In genomic region chr1:154982836-154983235, GRCm38 (mm10) we compare ENCODE assay signal across 16 mouse cellular contexts.
DNase-seq lines count a peak whose midpoint lies in the region; ATAC-seq and TF ChIP-seq lines count a peak whose summit lies in the region.
"Had no signal": no experiment of that assay in that cellular context is flagged by ENCODE, and none has a peak within 500 bp of the region (broad histone marks: within the 10 kb centered on the region; RNA-seq: fewer than 3 reads in every experiment).

No protein-coding gene starts in this region.

- no peak overlapping the region for H3K9ac ChIP-seq in midbrain, embryonic 11.5 days (ENCODE audit: low read length)
- H3K9ac ChIP-seq: hindbrain, embryonic 12.5 days; midbrain, embryonic 13.5 days had no signal

- intact Hi-C loops in left cerebral cortex, postnatal 4 days (cut with DNase I): no loop called here

- H3K4me3 ChIP-seq in cerebellum, adult 2 months (replicated peaks; ENCODE audit: insufficient read depth, low read depth, low read length): no peak overlapping the region
- H3K4me3 ChIP-seq in midbrain, embryonic 11.5 days (ENCODE audit: low read depth, low read length): no peak overlapping the region
- H3K4me3 ChIP-seq: hindbrain, embryonic 12.5 days; midbrain, embryonic 13.5 days had no signal

- no peaks in the 10 kb centered on the region for H3K9me3 ChIP-seq in midbrain, embryonic 11.5 days (ENCODE audit: control insufficient read depth, low read length)
- H3K9me3 ChIP-seq: hindbrain, embryonic 12.5 days; midbrain, embryonic 13.5 days had no signal

- DNase-seq in cerebellum, adult 2 months: peak; percentile 44 to 45
- DNase-seq in cerebellum, adult 11 months: no peak
- peak; percentile 47 for DNase-seq in left cerebral cortex, postnatal 4 days
- DNase-seq in left cerebral cortex, adult 8-10 months (ENCODE audit: low spot score in 2 of 2): no peak
- peak; percentile 60 to 71 for DNase-seq in gastrocnemius, adult 8-10 months (ENCODE audit: low spot score in 2 of 2)
- no peak for DNase-seq in right cerebral cortex, postnatal 14 days
- no peak for DNase-seq in midbrain, embryonic 11.5 days (ENCODE audit: low spot score, missing footprints)
- DNase-seq in lung, adult 18-20 months: no peak
- DNase-seq: thymus, adult 18-20 months had no signal

- H3K4me2 ChIP-seq in midbrain, embryonic 11.5 days: no peak overlapping the region
- H3K4me2 ChIP-seq: heart, embryonic 11.5 days; hindbrain, embryonic 12.5 days; midbrain, embryonic 13.5 days had no signal

- TF ChIP-seq CTCF in cerebellum, adult 2 months (IDR thresholded peaks at IDR 0.05; ENCODE audit: borderline replicate concordance, insufficient read depth, low read depth, low read length): no peak

- no peak for TF ChIP-seq POLR2A in cerebellum, adult 2 months (IDR thresholded peaks at IDR 0.05; ENCODE audit: borderline replicate concordance, insufficient read depth, low read length)

- H3K27me3 ChIP-seq in cerebellum, adult 2 months (ENCODE audit: control insufficient read depth, insufficient read depth, low read length): no peaks in the 10 kb centered on the region
- no peaks in the 10 kb centered on the region for H3K27me3 ChIP-seq in midbrain, embryonic 11.5 days (ENCODE audit: control insufficient read depth, insufficient read depth, low read length)
- H3K27me3 ChIP-seq: CH12.LX; hindbrain, embryonic 12.5 days; midbrain, embryonic 13.5 days had no signal

- peaks cover 13% of the 10 kb centered on the region for H3K4me1 ChIP-seq in cerebellum, adult 2 months (ENCODE audit: control insufficient read depth, insufficient read depth, low read length)
- no peaks in the 10 kb centered on the region for H3K4me1 ChIP-seq in midbrain, embryonic 11.5 days (ENCODE audit: control insufficient read depth, insufficient read depth, low read length)
- H3K4me1 ChIP-seq: midbrain, embryonic 13.5 days had no signal

- 60% methylated on average over 9 of the region's 9 CpGs for WGBS in cerebellum, adult 2 months
- whole genome bisulfite sequencing in midbrain, embryonic 11.5 days: 87% methylated on average over 9 of the region's 9 CpGs

- H3K36me3 ChIP-seq in midbrain, embryonic 11.5 days (ENCODE audit: control insufficient read depth, insufficient read depth, low read length): no peaks in the 10 kb centered on the region
- H3K36me3 ChIP-seq: hindbrain, embryonic 12.5 days; midbrain, embryonic 13.5 days had no signal

- H3K27ac ChIP-seq in cerebellum, adult 2 months (ENCODE audit: insufficient read depth, low read length): no peak overlapping the region
- H3K27ac ChIP-seq in midbrain, embryonic 11.5 days (ENCODE audit: low read depth, low read length): no peak overlapping the region
- H3K27ac ChIP-seq: hindbrain, embryonic 12.5 days; midbrain, embryonic 13.5 days had no signal

- no peak for ATAC-seq in midbrain, embryonic 11.5 days (ENCODE audit: low FRiP score)
- ATAC-seq: activated CD4-positive, CD25-positive, alpha-beta regulatory T cell, adult 4 months; forebrain, embryonic 14.5 days; intestine, embryonic 16.5 days; midbrain, embryonic 13.5 days had no signal

Comparison
In these comparisons a context has a peak if more than half of its experiments do, and no peak if none do; other contexts are left out.
1. DNase-seq: peak in cerebellum, adult 2 months (2 of 2), left cerebral cortex, postnatal 4 days (single experiment) and gastrocnemius, adult 8-10 months (2 of 2); none in cerebellum, adult 11 months (single experiment), left cerebral cortex, adult 8-10 months (0 of 2), right cerebral cortex, postnatal 14 days (single experiment), midbrain, embryonic 11.5 days (single experiment) and lung, adult 18-20 months (0 of 2).